Mouse (Mus musculus) midbrain, embryonic 11.5 days (tissue): ENCODE measurements around the gene Tagap. TPM values are rescaled to one million over a fixed set of nuclear protein-coding genes. Genes with fewer than 3 reads are reported as not detected.

Experiments used
- polyA plus RNA-seq: library from polyadenylated mRNA; unstranded; fragments of >200 nt; fragmentation: Nextera tagmentation; extraction: Ambion mirVana; gene quantifications from 2 replicates; pipeline ENCODE4 v1.2.1, GENCODE M21; 2014

Tagap gene
- polyA plus RNA-seq, 1 experiment from 2014 or later, result 0.48 TPM

Other genes with a start within 250 kb of the Tagap start
- 0.37 and 0.76 TPM in 2 replicates for gene Fndc1, start 98.7 kb upstream of the Tagap start, polyA plus RNA-seq
- gene Rsph3a, start 19.6 kb downstream of the Tagap start, polyA plus RNA-seq, result 59.1 and 63.5 TPM in 2 replicates
- gene Gm49673, start 221.8 kb downstream of the Tagap start, polyA plus RNA-seq, result not detected in 2 replicates
- 14.8 and 15.0 TPM in 2 replicates for gene Rnaset2a, start 222.1 kb downstream of the Tagap start, polyA plus RNA-seq
- gene Fgfr1op, start 239.5 kb downstream of the Tagap start, polyA plus RNA-seq, result 61.3 and 62.3 TPM in 2 replicates